Mouse (Mus musculus) T-cell, adult 2 months (primary cell): ENCODE data around the gene Gtdc1.

ENCODE experiments used
- DNase-seq: peaks from one replicate; pipeline ENCODE4 v3.0.0; 2022; ENCODE audit warnings: low spot score

Gene Gtdc1

GRCm38 (mm10) chr2:44590881-44591280 is 336.6 kb downstream of the Gtdc1 start:
- DNase-seq = no peak

DNA sequence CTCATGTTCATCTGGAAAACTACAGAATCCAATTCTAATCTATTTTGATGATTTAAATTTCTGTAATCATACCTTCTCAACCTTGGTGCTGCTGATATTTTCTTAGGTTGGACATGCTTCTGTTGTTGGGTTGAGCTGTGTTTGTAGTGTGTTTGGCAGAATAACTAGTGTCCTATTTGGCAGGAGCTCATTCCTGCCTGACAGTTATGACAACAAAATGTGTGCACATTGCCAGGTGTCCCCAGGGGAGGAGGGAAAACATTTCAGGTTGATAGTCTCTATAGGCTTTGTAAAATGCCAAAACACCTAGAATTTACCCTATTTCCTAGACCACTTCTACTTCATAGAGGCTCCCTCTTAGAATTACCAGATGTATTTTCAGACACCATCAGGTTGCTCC is 343.4 kb downstream of the Gtdc1 start:
- DNase-seq = no peak

DNA sequence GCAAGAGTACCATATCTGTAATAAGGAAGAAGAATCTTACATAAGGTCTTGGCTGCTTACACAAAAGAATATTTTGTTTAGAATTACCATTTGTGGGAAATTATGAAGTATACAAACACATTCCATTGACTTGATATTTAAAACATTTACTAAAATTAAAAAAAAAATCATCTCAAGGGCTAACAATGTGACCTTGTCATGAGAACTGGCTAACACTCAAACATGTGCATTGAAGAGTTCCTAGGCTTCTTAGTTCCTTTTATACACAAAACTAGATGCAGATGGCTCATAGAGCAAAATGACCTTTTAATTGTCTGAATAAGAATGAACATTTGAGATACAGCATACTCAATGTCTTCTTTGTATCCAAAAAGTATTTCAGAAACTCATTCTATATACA is 344.0 kb downstream of the Gtdc1 start:
- no peak for DNase-seq

- DNase-seq = no peak
These were observed 355.6 kb downstream of the Gtdc1 start for GRCm38 (mm10) chr2:44571810-44572209.

DNA sequence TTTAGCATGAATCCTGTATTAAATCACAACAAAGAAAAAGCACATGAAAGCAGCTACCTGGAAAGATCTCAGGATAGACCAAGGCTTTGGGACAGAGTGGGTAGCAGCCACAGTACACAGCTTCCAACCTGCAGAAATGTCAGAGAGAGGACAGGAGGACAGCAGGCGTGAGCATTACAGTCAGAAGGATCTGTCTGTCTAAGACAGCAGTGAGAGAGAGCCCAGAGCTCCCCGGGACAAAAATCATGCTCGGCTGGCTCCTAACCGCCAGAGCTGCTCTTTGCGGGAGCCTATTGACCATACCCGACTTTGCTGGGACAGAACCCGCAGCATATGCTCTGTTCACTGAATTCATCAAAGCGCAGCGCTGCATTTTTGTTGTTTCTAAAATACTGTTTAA is 356.3 kb downstream of the Gtdc1 start:
- no peak for DNase-seq

DNA sequence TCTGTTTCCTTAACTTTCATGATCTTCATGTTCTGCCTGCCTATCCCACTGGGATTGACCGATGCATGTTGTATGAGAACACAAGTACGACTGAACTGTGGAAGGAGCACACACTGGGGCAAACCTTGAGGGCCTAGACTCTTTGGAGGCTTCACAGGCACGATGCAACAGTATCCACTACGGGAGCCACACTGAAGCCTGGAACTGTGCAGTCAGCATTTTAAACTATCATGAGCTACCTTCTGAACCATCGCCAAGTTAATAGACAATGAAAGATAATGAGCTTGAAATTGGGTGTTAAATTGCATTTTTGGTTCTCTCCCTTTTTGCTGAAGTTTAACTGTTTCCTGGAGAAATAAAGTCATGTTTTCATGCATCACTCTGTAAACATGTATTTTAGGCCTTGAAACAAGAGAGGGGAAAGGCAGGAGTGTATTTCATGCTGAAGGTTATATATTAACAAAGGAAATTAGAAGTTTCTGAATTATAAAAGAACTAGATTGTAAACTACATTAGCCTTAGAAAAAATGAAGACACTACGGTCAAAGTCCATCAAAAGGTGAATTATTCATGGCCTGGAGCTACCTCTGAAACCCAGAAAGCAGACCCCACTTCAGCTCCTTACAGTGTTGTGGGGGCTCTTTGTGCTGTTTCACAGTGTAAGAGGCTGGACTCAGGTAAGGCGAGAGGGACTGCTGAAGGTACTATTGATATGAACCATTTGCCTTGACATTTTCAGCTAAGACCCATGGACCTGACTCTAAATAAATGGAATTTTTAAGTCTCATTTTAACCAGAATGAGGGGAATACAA is 358.1 kb downstream of the Gtdc1 start:
- DNase-seq = no peak

DNA sequence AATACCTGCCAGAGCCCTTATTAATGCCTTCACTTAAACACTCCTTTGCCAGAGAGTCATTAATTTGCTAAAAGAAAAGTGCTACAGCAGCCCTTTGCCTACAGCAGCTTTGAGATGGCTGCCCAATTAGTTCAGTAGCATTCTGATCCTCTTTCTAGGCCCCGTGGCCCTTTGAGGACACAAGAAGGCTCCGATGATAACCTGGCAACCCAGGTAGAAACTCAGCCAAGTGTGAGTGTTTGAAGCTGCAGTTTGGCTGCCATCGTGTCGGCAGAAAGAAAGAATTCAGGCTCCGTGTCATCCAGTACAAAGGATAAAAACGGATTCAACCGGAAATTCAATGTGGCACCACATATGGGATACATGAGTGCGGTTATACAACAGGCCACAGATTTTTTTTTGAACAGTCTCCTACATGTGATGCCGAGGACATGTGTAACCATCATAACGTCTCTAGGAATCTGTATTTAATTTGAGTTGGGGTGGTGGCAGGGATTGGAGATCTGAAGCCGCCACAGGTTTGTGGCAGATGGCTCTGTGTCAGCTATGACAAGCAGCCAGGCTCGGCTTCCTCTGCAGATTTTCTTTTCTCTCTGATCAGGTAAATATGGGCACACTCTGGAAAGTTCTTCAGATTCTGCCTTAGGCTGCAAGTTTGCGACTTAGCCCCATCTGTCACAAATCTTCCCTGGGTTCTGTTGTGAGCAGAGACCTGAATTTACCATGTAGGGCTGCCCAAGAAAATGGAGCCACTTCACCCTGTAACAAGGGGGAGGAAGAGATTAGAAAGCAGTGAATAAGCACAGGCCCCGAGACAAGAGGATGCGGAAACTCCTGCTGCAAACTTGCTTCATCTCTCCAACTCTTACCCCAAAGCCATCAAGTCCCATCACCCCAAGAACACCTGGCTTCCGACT is 362.4 kb downstream of the Gtdc1 start:
- DNase-seq = no peak

GRCm38 (mm10) chr2:44561789-44562188 is 365.7 kb downstream of the Gtdc1 start:
- no peak for DNase-seq

- no peak for DNase-seq
These were observed 368.1 kb downstream of the Gtdc1 start for GRCm38 (mm10) chr2:44559242-44559944.

DNA sequence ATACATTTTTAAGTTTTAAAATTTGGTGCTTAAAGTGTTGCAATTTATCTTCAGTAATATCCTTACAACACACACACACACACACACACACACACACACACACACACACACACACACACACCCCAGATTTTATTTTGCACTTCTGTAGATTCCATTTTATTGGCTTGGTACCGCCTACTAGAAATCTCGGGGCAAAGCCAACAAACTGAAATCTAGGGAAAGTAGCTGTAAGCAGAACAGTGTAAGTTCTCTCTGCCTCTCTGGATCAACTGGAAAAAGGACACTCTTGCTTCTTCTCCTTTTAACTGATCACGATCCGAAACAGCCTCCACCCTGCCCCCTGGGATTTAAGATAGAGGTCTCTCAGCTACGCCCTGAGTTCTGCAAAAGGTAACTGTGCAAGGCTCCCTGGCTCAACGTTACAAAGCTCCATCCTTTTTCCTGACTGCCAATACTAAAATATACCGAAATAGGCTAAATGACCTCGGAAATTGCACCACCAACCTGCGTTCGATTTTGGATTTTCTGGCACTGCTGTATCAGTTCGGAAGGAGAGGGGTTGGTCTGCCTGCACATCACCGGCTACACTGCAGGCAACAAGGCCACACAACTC is 369.7 kb downstream of the Gtdc1 start:
- DNase-seq = no peak

DNA sequence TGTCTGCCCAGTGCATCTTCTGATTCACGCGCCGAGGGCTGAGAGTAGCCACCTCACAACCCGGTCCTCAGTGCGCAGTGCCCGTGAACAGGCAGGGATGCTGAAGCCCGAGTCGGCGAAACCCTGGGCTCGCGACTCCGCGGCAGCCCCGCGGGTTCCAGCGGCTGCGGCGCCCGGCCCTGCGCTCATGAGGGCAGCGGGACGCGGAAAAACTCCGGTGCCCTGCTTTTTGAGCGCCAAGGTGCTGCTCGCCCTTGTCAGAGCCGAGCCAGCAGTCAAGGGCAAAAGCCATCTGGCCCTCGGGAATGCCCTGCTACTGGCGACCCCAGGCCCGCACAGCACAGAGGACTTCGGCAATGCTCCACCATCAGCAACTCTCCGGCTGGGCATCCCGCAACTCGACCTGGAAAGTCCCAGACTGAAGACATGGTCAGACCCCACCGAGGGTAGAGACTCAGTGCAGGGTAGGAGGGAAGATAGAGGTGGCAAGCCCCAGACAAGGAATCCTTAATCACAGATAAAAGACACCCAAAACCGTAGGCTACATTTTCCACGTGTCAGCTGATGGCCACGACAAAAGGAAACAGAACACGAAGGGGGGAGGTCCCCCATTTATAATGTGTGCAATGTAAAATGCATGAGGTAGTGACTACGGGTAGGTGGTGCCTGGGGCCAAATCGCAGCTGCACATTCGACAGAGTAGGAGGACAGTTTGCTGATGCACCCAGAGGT is 370.4 kb downstream of the Gtdc1 start:
- DNase-seq = no peak

- no peak for DNase-seq
These were observed 372.7 kb downstream of the Gtdc1 start for GRCm38 (mm10) chr2:44554716-44555115.

DNA sequence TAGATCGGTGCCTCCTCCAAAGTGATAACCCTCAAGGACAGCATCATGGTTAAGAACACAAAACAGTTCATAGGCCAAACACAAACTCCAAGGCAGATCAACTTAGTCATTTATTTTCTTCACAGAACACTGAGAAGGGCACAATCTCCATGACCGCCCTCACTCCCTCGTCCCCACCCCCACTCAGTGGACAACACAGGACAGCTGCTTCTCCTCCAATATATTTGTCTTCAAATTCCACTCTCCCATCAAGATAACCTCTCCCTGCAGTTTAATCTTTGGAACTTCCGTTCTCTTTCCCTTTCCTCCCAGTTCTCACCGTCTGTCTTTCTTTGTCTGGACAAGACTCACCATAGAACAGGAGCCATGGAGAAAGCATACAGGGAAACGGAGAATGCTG is 378.1 kb downstream of the Gtdc1 start:
- no peak for DNase-seq

- no peak for DNase-seq
These were observed 384.7 kb downstream of the Gtdc1 start for GRCm38 (mm10) chr2:44542775-44543174.

- no peak for DNase-seq
These were observed 385.7 kb downstream of the Gtdc1 start for GRCm38 (mm10) chr2:44541726-44542125.

GRCm38 (mm10) chr2:44540881-44541280 is 386.6 kb downstream of the Gtdc1 start:
- no peak for DNase-seq

DNA sequence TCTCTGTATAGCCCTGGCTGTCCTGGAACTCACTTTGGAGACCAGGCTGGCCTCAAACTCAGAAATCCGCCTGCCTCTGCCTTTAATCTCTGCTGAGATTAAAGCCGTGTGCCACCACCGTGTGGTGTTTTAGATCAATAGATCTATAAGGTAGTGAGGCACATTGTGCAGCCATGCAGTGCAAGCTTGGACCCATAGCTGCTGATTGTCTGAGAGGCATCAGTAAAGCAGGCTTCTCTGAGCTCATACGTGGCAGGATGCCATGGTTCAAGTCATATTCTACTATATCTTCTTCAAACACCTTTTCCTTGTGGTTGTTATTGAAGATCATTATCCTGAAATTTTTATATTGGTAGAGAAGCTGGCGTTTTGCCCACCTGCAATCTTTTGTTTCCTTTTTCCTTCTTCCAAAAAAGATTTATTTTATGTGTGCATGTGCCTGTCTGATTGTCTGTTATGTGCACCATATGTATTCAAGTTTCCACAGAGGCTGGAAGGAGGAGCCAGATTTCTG is 388.3 kb downstream of the Gtdc1 start:
- no peak for DNase-seq

GRCm38 (mm10) chr2:44538135-44538534 is 389.3 kb downstream of the Gtdc1 start:
- DNase-seq = no peak

DNA sequence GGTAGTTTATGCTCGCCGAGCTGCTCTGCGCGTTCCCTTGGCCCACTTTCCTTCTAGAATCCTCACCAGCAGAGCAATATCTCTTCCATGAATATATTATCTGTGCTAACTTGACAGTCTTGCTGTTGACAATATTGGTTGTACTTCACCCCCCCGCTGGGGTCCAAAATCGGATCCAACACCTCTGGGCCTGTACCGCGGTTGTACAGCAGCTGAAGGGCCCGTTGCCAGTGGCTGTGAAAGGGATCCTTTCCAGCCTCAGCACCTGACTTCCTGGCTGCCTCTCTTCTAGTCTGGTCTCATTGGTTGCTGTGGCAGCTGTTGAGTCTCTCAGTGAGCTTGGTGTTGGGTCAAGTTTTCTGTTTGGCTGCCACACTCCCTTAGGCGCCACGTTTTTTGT is 391.7 kb downstream of the Gtdc1 start:
- DNase-seq = no peak

DNA sequence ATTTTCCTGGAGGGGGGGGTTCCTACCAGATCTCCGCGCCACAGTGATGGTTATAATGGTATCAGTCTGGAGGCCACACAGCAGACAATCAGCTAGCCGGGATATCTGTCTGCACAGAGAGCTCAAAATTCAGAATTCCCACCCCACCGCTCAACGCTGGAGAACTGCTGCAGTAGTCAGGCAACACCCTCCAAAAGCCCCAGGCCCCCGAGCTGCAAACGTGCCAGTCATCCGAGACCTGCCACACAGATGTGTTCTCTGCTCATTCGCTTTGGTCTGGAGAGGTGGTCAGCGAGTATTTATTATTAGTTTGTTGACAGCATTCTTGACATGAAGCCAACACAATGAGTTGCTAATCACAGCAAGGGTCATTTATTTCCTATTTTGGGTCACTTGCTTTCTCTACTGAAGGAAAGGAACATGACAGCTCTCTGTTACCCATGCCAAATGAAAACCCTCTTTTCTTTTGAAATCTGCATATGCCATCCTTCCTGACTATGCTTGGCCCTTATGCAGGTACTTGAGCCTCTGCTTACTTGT is 392.3 kb downstream of the Gtdc1 start:
- no peak for DNase-seq
